Mouse (Mus musculus) lung, embryonic 16.5 days (tissue): ENCODE measurements around the gene Lcn6. TPM values are rescaled to one million over a fixed set of nuclear protein-coding genes. Genes with fewer than 3 reads are reported as not detected.

Experiments used
- ATAC-seq: fragments of 200-750 bp; cut with Nextera tagmentation; 2 replicates; pipeline ENCODE4 v1.8.0; 2017; ENCODE audit warnings: low read depth, mild to moderate bottlenecking, moderate library complexity
- H3K27ac ChIP-seq: fragments of 300-500 bp; sonication (generic); 2 replicates; pipeline ENCODE4 v1.5.1; 2014; ENCODE audit warnings: mild to moderate bottlenecking, control low read depth, low read length
- H3K27me3 ChIP-seq: fragments of 300-500 bp; sonication (generic); 2 replicates; pipeline ENCODE4 v1.6.1; 2014; ENCODE audit warnings: low read depth, low read length, mixed read lengths; ENCODE audit not compliant: control insufficient read depth, insufficient read depth
- H3K36me3 ChIP-seq: fragments of 300-500 bp; sonication (generic); 2 replicates; pipeline ENCODE4 v1.6.1; 2014; ENCODE audit warnings: low read length; ENCODE audit not compliant: control insufficient read depth, insufficient read depth
- H3K4me1 ChIP-seq: fragments of 300-500 bp; sonication (generic); replicated peaks from 2 replicates; pipeline ENCODE4 v1.6.1; 2014; ENCODE audit warnings: low read length, mixed read lengths; ENCODE audit not compliant: control insufficient read depth, insufficient read depth
- H3K4me2 ChIP-seq: fragments of 300-500 bp; sonication (generic); 2 replicates; pipeline ENCODE4 v1.6.1; 2014; ENCODE audit warnings: low read depth, low read length, control low read depth
- H3K4me3 ChIP-seq: fragments of 300-500 bp; sonication (generic); 2 replicates; pipeline ENCODE4 v1.5.1; 2014; ENCODE audit warnings: mild to moderate bottlenecking, low read length, control low read depth
- H3K9ac ChIP-seq: fragments of 300-500 bp; sonication (generic); 2 replicates; pipeline ENCODE4 v1.6.1; 2014; ENCODE audit warnings: low read length, control low read depth
- H3K9me3 ChIP-seq: fragments of 300-500 bp; sonication (generic); 2 replicates; pipeline ENCODE4 v1.6.1; 2016; ENCODE audit warnings: low read length; ENCODE audit not compliant: control insufficient read depth
- WGBS: fragments of 180-500 bp; shearing (Covaris S2); extraction: QIAGEN DNeasy Blood & Tissue Kit; methylation state at CpG from one replicate; pipeline ENCODE4 v1.1.7; 2014; 5-methylcytosine and 5-hydroxymethylcytosine counted together
- polyA plus RNA-seq: library from polyadenylated mRNA; unstranded; fragments of >200 nt; fragmentation: Nextera tagmentation; extraction: Ambion mirVana; gene quantifications from 2 replicates; pipeline ENCODE4 v1.2.1, GENCODE M21; 2015

Gene Lcn6
- not detected in 2 replicates for polyA plus RNA-seq

- no peak within 1 kb of the TSS for H3K4me2 ChIP-seq
- no peak within 1 kb of the TSS for H3K9ac ChIP-seq
- 91% methylated on average over 3 of the region's 3 CpGs for whole genome bisulfite sequencing
- H3K27me3 ChIP-seq: no peaks in the 10 kb centered on the region
- H3K9me3 ChIP-seq: no peaks in the 10 kb centered on the region
- no peak for ATAC-seq
- no peaks in the 10 kb centered on the region for H3K4me1 ChIP-seq
- H3K4me3 ChIP-seq: no peak within 1 kb of the TSS
- H3K27ac ChIP-seq: no peak within 1 kb of the TSS
- no peaks in the 10 kb centered on the region for H3K36me3 ChIP-seq
Measured at GRCm38 (mm10) chr2:25676486-25676885, at the start of gene Lcn6. Lcn6 (plus strand) TSS chr2:25676786.

- no peaks in the 10 kb centered on the region for H3K36me3 ChIP-seq
- H3K4me2 ChIP-seq: no peak within 1 kb of the TSS
- no peaks in the 10 kb centered on the region for H3K4me1 ChIP-seq
- H3K27me3 ChIP-seq: no peaks in the 10 kb centered on the region
- 68% methylated on average over 6 of the region's 6 CpGs for WGBS
- no peak within 1 kb of the TSS for H3K27ac ChIP-seq
- no peak within 1 kb of the TSS for H3K9ac ChIP-seq
- H3K9me3 ChIP-seq: no peaks in the 10 kb centered on the region
- no peak within 1 kb of the TSS for H3K4me3 ChIP-seq
- no peak for ATAC-seq
Measured at GRCm38 (mm10) chr2:25627811-25628210, 48.8 kb upstream of the Lcn6 start, which contains the start of gene Fcna. Fcna (minus strand) TSS chr2:25628030.

DNA sequence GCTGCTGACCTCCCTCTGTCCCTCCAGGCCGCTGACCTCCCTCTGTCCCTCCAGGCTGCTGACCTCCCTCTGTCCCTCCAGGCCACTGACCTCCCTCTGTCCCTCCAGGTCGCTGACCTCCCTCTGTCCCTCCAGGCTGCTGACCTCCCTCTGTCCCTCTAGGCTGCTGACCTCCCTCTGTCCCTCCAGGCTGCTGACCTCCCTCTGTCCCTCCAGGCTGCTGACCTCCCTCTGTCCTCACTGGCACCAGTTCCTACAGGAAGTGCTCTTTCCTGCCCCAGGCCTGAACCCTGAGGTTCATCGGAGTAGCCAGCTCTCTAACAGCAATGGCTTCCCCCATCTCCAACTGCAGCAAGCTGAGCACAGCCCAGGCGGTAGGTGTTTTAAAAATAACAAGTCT, 47.8 kb upstream of the Lcn6 start:
- no peaks in the 10 kb centered on the region for H3K9me3 ChIP-seq
- H3K4me2 ChIP-seq: no peak overlapping the region
- H3K4me1 ChIP-seq: no peaks in the 10 kb centered on the region
- H3K9ac ChIP-seq: no peak overlapping the region
- no peaks in the 10 kb centered on the region for H3K27me3 ChIP-seq
- H3K36me3 ChIP-seq: no peaks in the 10 kb centered on the region
- 49% methylated on average over 4 of the region's 4 CpGs for WGBS
- H3K27ac ChIP-seq: no peak overlapping the region
- H3K4me3 ChIP-seq: no peak overlapping the region
- no peak for ATAC-seq

GRCm38 (mm10) chr2:25633616-25634015, 43.0 kb upstream of the Lcn6 start:
- Histone ChIP-seq H3K4me1 (no peaks in the 10 kb centered on the region), H3K4me3 (no peak overlapping the region), H3K9ac (no peak overlapping the region), H3K27ac (no peak overlapping the region), H3K36me3 (no peaks in the 10 kb centered on the region), H3K4me2 (no peak overlapping the region), H3K27me3 (no peaks in the 10 kb centered on the region), H3K9me3 (no peaks in the 10 kb centered on the region)
- 76% methylated on average over 3 of the region's 3 CpGs for WGBS
- no peak for ATAC-seq

DNA sequence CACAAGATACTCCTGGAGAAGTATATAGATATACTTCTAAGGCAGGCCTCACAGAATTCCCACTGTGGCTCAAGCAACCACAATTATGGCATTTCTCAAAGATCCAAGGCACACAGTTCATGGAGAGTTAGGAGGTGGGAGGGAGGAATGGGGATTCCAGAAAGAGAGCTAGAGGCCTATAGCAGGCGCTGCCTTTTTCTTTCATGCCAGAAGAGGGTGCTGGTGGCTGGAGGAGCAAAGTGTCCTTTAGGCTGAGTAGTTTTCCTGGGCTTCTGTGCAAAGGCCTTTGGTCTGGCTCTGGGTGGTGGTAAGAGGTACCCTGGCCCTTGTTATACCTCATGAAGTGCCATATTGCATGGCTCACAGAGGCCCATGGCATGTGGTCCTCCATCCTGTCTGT, 42.5 kb upstream of the Lcn6 start:
- WGBS: 23% methylated on average over 1 of the region's 1 CpGs
- no peaks in the 10 kb centered on the region for H3K4me1 ChIP-seq

DNA sequence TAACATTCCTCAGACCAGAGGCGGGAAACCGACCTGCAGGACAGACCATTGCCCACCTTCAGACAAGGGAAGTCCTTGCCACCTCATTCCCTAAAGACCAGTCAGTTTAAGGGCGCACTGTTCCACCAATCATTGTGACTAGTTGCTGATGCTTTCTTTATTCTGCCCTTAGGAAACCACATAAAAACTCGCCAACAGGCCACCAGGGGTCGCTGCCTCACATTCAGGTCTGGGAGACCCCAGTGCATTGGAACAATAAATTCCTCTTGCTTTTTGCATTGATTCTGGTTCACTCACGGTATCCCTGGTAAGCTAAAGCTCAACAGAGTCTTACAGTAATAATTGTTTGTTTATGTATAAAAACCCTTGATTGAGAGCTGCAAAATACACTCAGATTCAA, 36.7 kb upstream of the Lcn6 start:
- no peak for ATAC-seq
- Histone ChIP-seq H3K27ac (no peak overlapping the region), H3K4me1 (no peaks in the 10 kb centered on the region), H3K4me2 (no peak overlapping the region), H3K36me3 (no peaks in the 10 kb centered on the region), H3K9ac (no peak overlapping the region), H3K27me3 (no peaks in the 10 kb centered on the region), H3K9me3 (no peaks in the 10 kb centered on the region), H3K4me3 (no peak overlapping the region)
- 13% methylated on average over 6 of the region's 6 CpGs for WGBS

More for the DNA sequence above, 42.5 kb upstream of the Lcn6 start:
- no peaks in the 10 kb centered on the region for H3K36me3 ChIP-seq
- no peak overlapping the region for H3K9ac ChIP-seq
- no peak overlapping the region for H3K4me2 ChIP-seq
- H3K9me3 ChIP-seq: no peaks in the 10 kb centered on the region
- H3K27ac ChIP-seq: no peak overlapping the region
- no peak for ATAC-seq
- no peak overlapping the region for H3K4me3 ChIP-seq
- no peaks in the 10 kb centered on the region for H3K27me3 ChIP-seq

- H3K36me3 ChIP-seq: no peaks in the 10 kb centered on the region
- H3K4me1 ChIP-seq: peaks cover 6% of the 10 kb centered on the region; the same call in 1 of the 2 replicates
- ATAC-seq: no peak
- H3K27ac ChIP-seq: no peak within 1 kb of the TSS
- 58% methylated on average over 2 of the region's 2 CpGs for WGBS
- no peaks in the 10 kb centered on the region for H3K27me3 ChIP-seq
- no peak within 1 kb of the TSS for H3K9ac ChIP-seq
- no peak within 1 kb of the TSS for H3K4me2 ChIP-seq
- no peaks in the 10 kb centered on the region for H3K9me3 ChIP-seq
- no peak within 1 kb of the TSS for H3K4me3 ChIP-seq
Measured at GRCm38 (mm10) chr2:25652902-25653301, 23.7 kb upstream of the Lcn6 start, which contains the start of gene Lcn8. Lcn8 (plus strand) TSS chr2:25653120.

DNA sequence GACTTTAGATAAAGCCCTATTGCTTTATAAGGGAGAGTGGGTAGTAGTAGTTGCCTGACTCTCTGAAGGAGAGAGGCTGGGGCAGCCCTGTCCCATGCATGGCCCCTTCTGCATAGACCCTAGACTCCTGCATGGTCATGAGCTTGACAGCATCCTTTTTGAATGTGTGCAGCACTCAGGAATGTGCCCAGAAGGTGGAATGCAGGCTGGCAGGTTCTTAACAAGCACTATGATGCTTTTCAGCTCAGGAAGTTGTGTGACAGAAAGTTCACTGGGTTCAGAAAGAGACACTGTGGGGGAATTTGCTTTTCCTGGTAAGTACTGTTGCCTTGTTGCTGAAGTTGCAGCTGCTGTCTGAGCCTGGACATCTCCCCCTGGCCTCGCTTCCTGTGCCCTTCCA, 22.1 kb upstream of the Lcn6 start:
- no peaks in the 10 kb centered on the region for H3K36me3 ChIP-seq
- H3K4me2 ChIP-seq: no peak overlapping the region
- no peak overlapping the region for H3K4me3 ChIP-seq
- no peaks in the 10 kb centered on the region for H3K9me3 ChIP-seq
- H3K27ac ChIP-seq: peak overlapping the region; percentile 34; the same call in 1 of the 2 replicates
- no peaks in the 10 kb centered on the region for H3K27me3 ChIP-seq
- peaks cover 6% of the 10 kb centered on the region; the same call in 1 of the 2 replicates for H3K4me1 ChIP-seq
- WGBS: 43% methylated on average over 1 of the region's 1 CpGs
- H3K9ac ChIP-seq: no peak overlapping the region
- peak; percentile 62; the same call in 1 of the 2 replicates for ATAC-seq

- H3K4me1 ChIP-seq: peaks cover 6% of the 10 kb centered on the region; the same call in 1 of the 2 replicates
- H3K9me3 ChIP-seq: no peaks in the 10 kb centered on the region
- WGBS: 81% methylated on average over 4 of the region's 4 CpGs
- H3K4me3 ChIP-seq: no peak overlapping the region
- H3K9ac ChIP-seq: no peak overlapping the region
- H3K36me3 ChIP-seq: no peaks in the 10 kb centered on the region
- ATAC-seq: no peak
- H3K27me3 ChIP-seq: no peaks in the 10 kb centered on the region
- H3K27ac ChIP-seq: no peak overlapping the region
- no peak overlapping the region for H3K4me2 ChIP-seq
Measured at GRCm38 (mm10) chr2:25656691-25657090, 19.9 kb upstream of the Lcn6 start.

DNA sequence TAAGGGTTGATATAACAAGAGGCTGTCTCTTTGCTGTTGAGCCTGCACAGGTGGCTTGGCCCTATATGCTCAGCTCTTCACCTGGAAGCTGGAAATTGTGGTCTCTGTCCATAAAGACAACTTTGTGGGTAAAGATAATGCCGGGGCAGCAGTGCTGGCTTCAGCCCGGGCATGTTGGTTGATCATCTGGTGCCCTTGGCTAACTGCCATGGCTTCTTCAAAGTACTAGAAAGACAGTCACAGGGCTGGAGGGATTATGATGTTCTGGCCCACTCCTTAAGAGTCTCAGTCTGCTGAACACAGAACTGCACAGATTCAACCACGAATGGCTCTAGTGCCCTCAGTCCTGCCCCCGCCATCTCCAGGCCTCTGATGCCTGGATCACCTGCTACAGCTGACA, 19.3 kb upstream of the Lcn6 start:
- no peaks in the 10 kb centered on the region for H3K27me3 ChIP-seq
- WGBS: 69% methylated on average over 4 of the region's 4 CpGs

More for the DNA sequence above, 19.3 kb upstream of the Lcn6 start:
- Histone ChIP-seq H3K4me3 (no peak overlapping the region), H3K9me3 (no peaks in the 10 kb centered on the region), H3K9ac (no peak overlapping the region), H3K4me2 (no peak overlapping the region), H3K27ac (no peak overlapping the region), H3K36me3 (no peaks in the 10 kb centered on the region), H3K4me1 (peaks cover 6% of the 10 kb centered on the region; the same call in 1 of the 2 replicates)
- no peak for ATAC-seq
